Mouse (Mus musculus): Measurements from ENCODE around the gene Bahcc1. TPM values are rescaled to one million over a fixed set of nuclear protein-coding genes. Genes with fewer than 3 reads are reported as not detected.
A peak's percentile ranks its signal among the peaks of the same experiment; 100 is the strongest.

Bahcc1 gene
- polyA plus RNA-seq, 1 experiment from 2014 or later, result 8.2 TPM

- peaks cover 62% of the 10 kb centered on the region for H3K4me1 ChIP-seq (replicated peaks; ENCODE audit: insufficient read depth, low read length)
- H3K9me3 ChIP-seq (replicated peaks; ENCODE audit: low read length), result no peaks in the 10 kb centered on the region
- ATAC-seq (replicated peaks; ENCODE audit: low FRiP score, low read depth) (no peak), DNase-seq (ENCODE audit: low spot score) (peak; percentile 93)
- no peak for TF ChIP-seq CTCF (IDR thresholded peaks at IDR 0.05; ENCODE audit: low read depth)
- H3K36me3 ChIP-seq (ENCODE audit: insufficient read depth, low read length), result no peaks in the 10 kb centered on the region
- peak overlapping the region; percentile 17; the same call in 1 of the 2 replicates for H3K4me3 ChIP-seq (replicated peaks; ENCODE audit: low read depth, low read length)
- WGBS, result 4% methylated on average over 29 of the region's 29 CpGs
- H3K27me3 ChIP-seq (ENCODE audit: insufficient read depth, low read length), result no peaks in the 10 kb centered on the region
- peak overlapping the region; percentile 100 for H3K4me2 ChIP-seq (ENCODE audit: low read length)
- peak overlapping the region; percentile 50 for H3K9ac ChIP-seq (ENCODE audit: low read depth, low read length)
- H3K27ac ChIP-seq, result peak overlapping the region; percentile 93
These were observed 8.5 kb downstream of the Bahcc1 start for GRCm38 (mm10) chr11:120240941-120241890.

GRCm38 (mm10) chr11:120241981-120242725, 9.4 kb downstream of the Bahcc1 start:
- no peaks in the 10 kb centered on the region for H3K36me3 ChIP-seq (ENCODE audit: insufficient read depth, low read length)
- peak overlapping the region; percentile 100 for H3K4me2 ChIP-seq (ENCODE audit: low read length)
- no peak overlapping the region for H3K4me3 ChIP-seq (replicated peaks; ENCODE audit: low read depth, low read length)
- peaks cover 62% of the 10 kb centered on the region for H3K4me1 ChIP-seq (replicated peaks; ENCODE audit: insufficient read depth, low read length)
- peak overlapping the region; percentile 93 for H3K27ac ChIP-seq
- 31% methylated on average over 6 of the region's 6 CpGs for WGBS
- ATAC-seq (replicated peaks; ENCODE audit: low FRiP score, low read depth), result no peak
- no peak for TF ChIP-seq CTCF (IDR thresholded peaks at IDR 0.05; ENCODE audit: low read depth)
- peak; percentile 38 for DNase-seq (ENCODE audit: low spot score)
- no peaks in the 10 kb centered on the region for H3K27me3 ChIP-seq (ENCODE audit: insufficient read depth, low read length)
- no peaks in the 10 kb centered on the region for H3K9me3 ChIP-seq (replicated peaks; ENCODE audit: low read length)
- H3K9ac ChIP-seq (ENCODE audit: low read depth, low read length), result no peak overlapping the region

GRCm38 (mm10) chr11:120242726-120243530, 10.2 kb downstream of the Bahcc1 start:
- Histone ChIP-seq H3K9ac (ENCODE audit: low read depth, low read length) (no peak overlapping the region), H3K27me3 (ENCODE audit: insufficient read depth, low read length) (no peaks in the 10 kb centered on the region), H3K4me3 (replicated peaks; ENCODE audit: low read depth, low read length) (no peak overlapping the region), H3K4me1 (replicated peaks; ENCODE audit: insufficient read depth, low read length) (peaks cover 62% of the 10 kb centered on the region), H3K36me3 (ENCODE audit: insufficient read depth, low read length) (no peaks in the 10 kb centered on the region), H3K27ac (peak overlapping the region; percentile 93), H3K4me2 (ENCODE audit: low read length) (peak overlapping the region; percentile 100; the same call in 1 of the 2 replicates), H3K9me3 (replicated peaks; ENCODE audit: low read length) (no peaks in the 10 kb centered on the region)
- 0 out of 2 replicates have a peak, but pooled peaks have one; percentile 4 for TF ChIP-seq CTCF (IDR thresholded peaks at IDR 0.05; ENCODE audit: low read depth)
- ATAC-seq (replicated peaks; ENCODE audit: low FRiP score, low read depth) (no peak), DNase-seq (ENCODE audit: low spot score) (peak; percentile 59)
- 21% methylated on average over 22 of the region's 22 CpGs for WGBS

- no peaks in the 10 kb centered on the region for H3K27me3 ChIP-seq (ENCODE audit: insufficient read depth, low read length)
- WGBS, result 25% methylated on average over 6 of the region's 6 CpGs
- no peak for ATAC-seq (replicated peaks; ENCODE audit: low FRiP score, low read depth)
- H3K4me1 ChIP-seq (replicated peaks; ENCODE audit: insufficient read depth, low read length), result peaks cover 64% of the 10 kb centered on the region
- H3K36me3 ChIP-seq (ENCODE audit: insufficient read depth, low read length), result no peaks in the 10 kb centered on the region
- no peak overlapping the region for H3K4me3 ChIP-seq (replicated peaks; ENCODE audit: low read depth, low read length)
- peak overlapping the region; percentile 10; the same call in 1 of the 2 replicates for H3K4me2 ChIP-seq (ENCODE audit: low read length)
- no peak overlapping the region; the same call in 1 of the 2 replicates for H3K27ac ChIP-seq
- no peak for DNase-seq (ENCODE audit: low spot score)
- H3K9me3 ChIP-seq (replicated peaks; ENCODE audit: low read length), result no peaks in the 10 kb centered on the region
- no peak for TF ChIP-seq CTCF (IDR thresholded peaks at IDR 0.05; ENCODE audit: low read depth)
- H3K9ac ChIP-seq (ENCODE audit: low read depth, low read length), result no peak overlapping the region
These were observed 10.7 kb downstream of the Bahcc1 start for GRCm38 (mm10) chr11:120243531-120243820.

GRCm38 (mm10) chr11:120248160-120248793, 15.5 kb downstream of the Bahcc1 start:
- Histone ChIP-seq H3K4me2 (ENCODE audit: low read length) (no peak overlapping the region), H3K9ac (ENCODE audit: low read depth, low read length) (no peak overlapping the region), H3K4me1 (replicated peaks; ENCODE audit: insufficient read depth, low read length) (peaks cover 51% of the 10 kb centered on the region), H3K9me3 (replicated peaks; ENCODE audit: low read length) (no peaks in the 10 kb centered on the region), H3K4me3 (replicated peaks; ENCODE audit: low read depth, low read length) (no peak overlapping the region), H3K27ac (0 out of 2 replicates have a peak overlapping the region, but pooled peaks have one; percentile 42), H3K36me3 (ENCODE audit: insufficient read depth, low read length) (no peaks in the 10 kb centered on the region), H3K27me3 (ENCODE audit: insufficient read depth, low read length) (no peaks in the 10 kb centered on the region)
- no peak for DNase-seq (ENCODE audit: low spot score)
- 76% methylated on average over 10 of the region's 10 CpGs for WGBS
- ATAC-seq (replicated peaks; ENCODE audit: low FRiP score, low read depth), result no peak
- no peak for TF ChIP-seq CTCF (IDR thresholded peaks at IDR 0.05; ENCODE audit: low read depth)

All from kidney, postnatal 0 days (tissue).